Mouse (Mus musculus) CH12.LX (cell line): ENCODE results near the gene Map2k1. TPM values are rescaled to one million over a fixed set of nuclear protein-coding genes. Genes with fewer than 3 reads are reported as not detected.

Experiments
- DNase-seq: peaks from one replicate; pipeline ENCODE4 v3.0.0-alpha.2; 2013; ENCODE audit errors: extremely low read depth
- H3K27ac ChIP-seq: 2 replicates; pipeline ENCODE4 v1.5.1; 2012; ENCODE audit warnings: low read depth, mild to moderate bottlenecking, control low read depth, moderate library complexity; ENCODE audit not compliant: insufficient read depth
- H3K27me3 ChIP-seq: replicated peaks from 2 replicates; pipeline ENCODE3; 2012; ENCODE audit warnings: inconsistent platforms
- H3K36me3 ChIP-seq, 2 experiments: replicated peaks in 1 of 2; 2 replicates each; pipeline versions ENCODE3 to v1.6.1; 2012; ENCODE audit warnings: inconsistent platforms in 1 of 2, low read length in 1 of 2, mild to moderate bottlenecking in 1 of 2, mixed read lengths in 1 of 2, moderate library complexity in 1 of 2; ENCODE audit not compliant: control insufficient read depth in 1 of 2, insufficient read depth in 1 of 2
- H3K4me1 ChIP-seq, 2 experiments: 2 replicates each; pipeline ENCODE4 v1.6.1; 2012; ENCODE audit warnings: inconsistent platforms in 1 of 2, moderate library complexity in 1 of 2; ENCODE audit not compliant: insufficient read depth in 2 of 2, control insufficient read depth in 1 of 2
- H3K4me2 ChIP-seq: 2 replicates; pipeline ENCODE4 v1.6.1; 2012; ENCODE audit warnings: low read depth, mild to moderate bottlenecking, control low read depth; ENCODE audit not compliant: poor library complexity, insufficient read depth, severe bottlenecking
- H3K4me3 ChIP-seq, 3 experiments: fragments of 150-350 bp in 1 of 3; sonication (generic) in 1 of 3; replicated peaks in 1 of 3; 2 replicates each; pipeline versions ENCODE3 to v1.5.1; 2011 to 2012; ENCODE audit warnings: low read depth in 2 of 3, low read length in 2 of 3, mild to moderate bottlenecking in 2 of 3, moderate library complexity in 2 of 3, control low read depth in 1 of 3, improper control_type of control experiment in 1 of 3, inconsistent platforms in 1 of 3, mixed read lengths in 1 of 3; ENCODE audit not compliant: poor library complexity in 1 of 3
- H3K79me2 ChIP-seq: replicated peaks from 2 replicates; pipeline ENCODE4 v1.6.1; 2012; ENCODE audit warnings: mild to moderate bottlenecking, moderate library complexity; ENCODE audit not compliant: control insufficient read depth, poor library complexity, insufficient read depth, severe bottlenecking; ENCODE audit errors: extremely low read depth
- H3K9ac ChIP-seq: 2 replicates; pipeline ENCODE4 v1.6.1; 2012; ENCODE audit warnings: low read depth, mild to moderate bottlenecking, control low read depth, moderate library complexity; ENCODE audit not compliant: insufficient read depth
- H3K9me3 ChIP-seq: replicated peaks from 2 replicates; pipeline ENCODE3; 2012; ENCODE audit warnings: low read length, inconsistent platforms, mixed read lengths
- CTCF ChIP-seq, 2 experiments: IDR thresholded peaks in 1 of 2; conservative IDR thresholded peaks in 1 of 2; 2 replicates each; pipeline ENCODE4 v1.5.1; 2011 to 2012; ENCODE audit warnings: low read depth in 2 of 2, low read length in 2 of 2, improper control_type of control experiment in 1 of 2, inconsistent platforms in 1 of 2, mild to moderate bottlenecking in 1 of 2, moderate library complexity in 1 of 2
- EP300 ChIP-seq: IDR thresholded peaks from 2 replicates; pipeline ENCODE4 v1.6.1; 2011; ENCODE audit warnings: low read length, improper control_type of control experiment
- JUN ChIP-seq: IDR thresholded peaks from 2 replicates; pipeline ENCODE4 v1.6.1; 2011; ENCODE audit warnings: low read depth, mild to moderate bottlenecking, low read length, improper control_type of control experiment, moderate library complexity; ENCODE audit not compliant: insufficient read depth
- JUND ChIP-seq: conservative IDR thresholded peaks from 2 replicates; pipeline ENCODE4 v1.6.1; 2011; ENCODE audit warnings: low read depth, low read length, improper control_type of control experiment
- MAFK ChIP-seq: IDR thresholded peaks from 2 replicates; pipeline ENCODE4 v1.6.1; 2011; ENCODE audit warnings: low read length, improper control_type of control experiment; ENCODE audit not compliant: insufficient replicate concordance
- MAX ChIP-seq: IDR thresholded peaks from 2 replicates; pipeline ENCODE4 v1.6.1; 2011; ENCODE audit warnings: low read length, improper control_type of control experiment
- MAZ ChIP-seq: IDR thresholded peaks from 2 replicates; pipeline ENCODE4 v1.6.1; 2012; ENCODE audit warnings: low read depth, mild to moderate bottlenecking, inconsistent platforms, low read length, improper control_type of control experiment, moderate library complexity
- MXI1 ChIP-seq: IDR thresholded peaks from 2 replicates; pipeline ENCODE4 v1.6.1; 2011; ENCODE audit warnings: mild to moderate bottlenecking, low read depth, low read length, improper control_type of control experiment
- MYC ChIP-seq: IDR thresholded peaks from 2 replicates; pipeline ENCODE4 v1.6.1; 2011; ENCODE audit warnings: low read depth, mild to moderate bottlenecking, improper control_type of control experiment, low read length
- NELFE ChIP-seq: IDR thresholded peaks from 2 replicates; pipeline ENCODE4 v1.6.1; 2011; ENCODE audit warnings: low read depth, low read length, improper control_type of control experiment
- RCOR1 ChIP-seq: conservative IDR thresholded peaks from 2 replicates; pipeline ENCODE4 v1.6.1; 2012; ENCODE audit warnings: low read depth, mild to moderate bottlenecking, inconsistent platforms, low read length, improper control_type of control experiment
- SIN3A ChIP-seq: IDR thresholded peaks from 2 replicates; pipeline ENCODE4 v1.6.1; 2012; ENCODE audit warnings: low read length, improper control_type of control experiment, inconsistent platforms
- SMC3 ChIP-seq: IDR thresholded peaks from 2 replicates; pipeline ENCODE4 v1.6.1; 2011; ENCODE audit warnings: low read depth, low read length, improper control_type of control experiment
- UBTF ChIP-seq: IDR thresholded peaks from 2 replicates; pipeline ENCODE4 v1.6.1; 2012; ENCODE audit warnings: low read depth, mild to moderate bottlenecking, inconsistent platforms, low read length, improper control_type of control experiment, moderate library complexity
- ZKSCAN1 ChIP-seq: IDR thresholded peaks from 2 replicates; pipeline ENCODE4 v1.6.1; 2012; ENCODE audit warnings: low read depth, inconsistent platforms, low read length, improper control_type of control experiment, borderline replicate concordance
- ZMIZ1 ChIP-seq: IDR thresholded peaks from 2 replicates; pipeline ENCODE4 v1.6.1; 2012; ENCODE audit warnings: low read depth, mild to moderate bottlenecking, inconsistent platforms, low read length, improper control_type of control experiment
- ZNF384 ChIP-seq: IDR thresholded peaks from 2 replicates; pipeline ENCODE4 v1.6.1; 2012; ENCODE audit warnings: low read depth, low read length, improper control_type of control experiment, inconsistent platforms
- dilution Hi-C: fragments of 300-500 bp; cut with MboI; formaldehyde crosslinking; loops from 2 replicates; pipeline ENCODE4 v1.14.3; 2020; ENCODE audit warnings: low sequenced_read_pairs; ENCODE audit not compliant: extremely low pct_unique_long_range_greater_than_20kb, extremely low pct_ligation_motif_present
- in situ Hi-C: fragments of 300-500 bp; cut with MboI; formaldehyde crosslinking; loops from 3 replicates; pipeline ENCODE4 v1.14.3; 2019; ENCODE audit warnings: low sequenced_read_pairs, low pct_ligation_motif_present, low pct_unique_long_range_greater_than_20kb, mixed read lengths
- polyA plus RNA-seq: library from polyadenylated mRNA; unstranded; fragments of >175 nt; gene quantifications from 2 replicates; pipeline ENCODE4 v1.2.1, GENCODE M21; 2012; ENCODE audit warnings: low read depth; ENCODE audit not compliant: insufficient read length
- total RNA-seq, 2 experiments: library from RNA; depleted of rRNA; stranded (reverse); fragments of 300-350 nt in 1 of 2; fragments of >200 nt in 1 of 2; gene quantifications; 2 replicates each; pipeline ENCODE4 v1.2.3; 2012 to 2014

The Map2k1 gene
- total and polyA plus RNA-seq, 3 experiments = 56.3 to 122 (median 74.0) TPM

- Histone ChIP-seq H3K4me2 (peak overlapping the region; percentile 67), H3K4me1 (peaks cover 12 to 48% of the 10 kb centered on the region in 2 experiments), H3K36me3 (peaks cover 3 to 6% of the 10 kb centered on the region in 2 experiments), H3K79me2 (peaks cover 29% of the 10 kb centered on the region), H3K9ac (peak overlapping the region; percentile 89), H3K4me3 (peak overlapping the region; percentile 87 to 96 (median 95)), H3K27ac (peak overlapping the region; percentile 65), H3K27me3 (no peaks in the 10 kb centered on the region), H3K9me3 (no peaks in the 10 kb centered on the region)
- TF ChIP-seq SIN3A = peak; percentile 51
- no peak for TF ChIP-seq MAZ
- TF ChIP-seq CTCF (conservative IDR thresholded peaks at IDR 0.05 in 1 of 2, IDR thresholded peaks at IDR 0.05 in 1 of 2; ENCODE audit: low read depth in 2 of 2, low read length in 2 of 2) = 0 out of 4 replicates have a peak, but pooled peaks of 1 of the 2 experiments have one; percentile 5
- no peak; the same call in 1 of the 2 replicates for TF ChIP-seq MXI1
- dilution Hi-C loops = no loop called here
- DNase-seq = peak; percentile 29
- in situ Hi-C loops = loop anchor here (10.0 kb wide), 1 partner anchor 58 kb away; no protein-coding TSS in a partner anchor
These were observed 825 bp downstream of the Map2k1 start for GRCm38 (mm10) chr9:64252591-64253020.

DNA sequence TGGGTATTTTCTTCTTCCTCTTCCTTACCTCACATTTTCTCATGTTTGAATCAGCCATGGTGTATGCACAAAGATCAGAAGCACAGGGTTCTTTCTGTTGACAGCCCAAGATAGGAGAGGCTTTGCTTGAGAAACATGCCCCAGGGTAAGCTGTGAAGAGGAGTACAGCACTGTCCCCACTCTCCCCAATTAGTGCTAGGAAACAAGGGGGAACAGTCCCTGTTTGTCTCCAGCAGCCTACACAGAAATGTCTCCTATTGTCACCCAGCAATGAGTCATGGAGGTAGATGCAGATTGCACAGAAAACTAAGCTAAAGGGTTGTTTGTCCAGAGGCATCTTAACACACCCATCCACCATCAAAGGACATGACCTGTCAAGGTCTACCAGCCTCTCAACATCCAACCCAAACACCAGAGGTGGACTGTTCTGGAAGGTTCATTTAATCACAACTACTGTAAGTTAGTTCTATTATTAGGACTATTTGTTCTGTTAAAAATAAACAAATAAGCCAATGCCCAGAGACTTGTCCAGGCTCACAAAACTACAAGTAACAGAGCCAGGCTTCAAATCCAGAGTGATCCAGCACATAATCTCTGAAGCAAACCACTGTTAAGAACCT is 3.2 kb downstream of the Map2k1 start:
- Histone ChIP-seq H3K9me3 (no peaks in the 10 kb centered on the region), H3K4me3 (no peak overlapping the region), H3K27me3 (no peaks in the 10 kb centered on the region), H3K9ac (0 out of 2 replicates have a peak overlapping the region, but pooled peaks have one; percentile 11), H3K4me1 (peaks cover 12 to 50% of the 10 kb centered on the region in 2 experiments), H3K4me2 (0 out of 2 replicates have a peak overlapping the region, but pooled peaks have one; percentile 40), H3K79me2 (peaks cover 29% of the 10 kb centered on the region), H3K36me3 (peaks cover 7 to 24% of the 10 kb centered on the region in 2 experiments), H3K27ac (no peak overlapping the region)
- DNase-seq = no peak
- dilution Hi-C loops (no loop called here), in situ Hi-C loops (loop anchor here (10.0 kb wide), 1 partner anchor 55 kb away; no protein-coding TSS in a partner anchor)
- TF ChIP-seq JUN (no peak), JUND (no peak), NELFE (no peak), MYC (no peak), MAFK (no peak), EP300 (no peak), UBTF (no peak), ZMIZ1 (no peak), SMC3 (no peak), ZKSCAN1 (no peak), RCOR1 (no peak), CTCF (conservative IDR thresholded peaks at IDR 0.05 in 1 of 2, IDR thresholded peaks at IDR 0.05 in 1 of 2; ENCODE audit: low read depth in 2 of 2, low read length in 2 of 2) (no peak), MXI1 (no peak), ZNF384 (no peak), MAX (no peak)
